Mouse (Mus musculus) small intestine, adult 2 months (tissue): ENCODE measurements at regions not wholly inside any gene's neighbourhood (a gene's known extent, or its start where the extent isn't known, plus 50 kb on each side); places are given as distances from the start of the nearest gene placed in this dataset.

Experiments used
- CTCF ChIP-seq: fragments of 200-500 bp; IDR thresholded peaks from 2 replicates; pipeline ENCODE4 v1.5.1; 2012; ENCODE audit warnings: low read depth, mild to moderate bottlenecking, control low read depth, inconsistent platforms, low read length, moderate library complexity, mixed read lengths; ENCODE audit not compliant: insufficient replicate concordance, insufficient read length; ENCODE audit errors: extremely low read depth
- POLR2A ChIP-seq: fragments of 200-500 bp; IDR thresholded peaks from 2 replicates; pipeline ENCODE4 v1.6.1; 2012; ENCODE audit warnings: low read depth, mild to moderate bottlenecking, control low read depth, inconsistent platforms, low read length, moderate library complexity

- no peak for TF ChIP-seq CTCF
- TF ChIP-seq POLR2A: no peak
These were observed 219.9 kb downstream of the Qdpr start for GRCm38 (mm10) chr5:45230097-45230496.
